Mouse (Mus musculus) CH12.LX (cell line): ENCODE results near the gene Sec16a. TPM values are rescaled to one million over a fixed set of nuclear protein-coding genes. Genes with fewer than 3 reads are reported as not detected.

Experiments used
- DNase-seq: peaks from one replicate; pipeline ENCODE4 v3.0.0-alpha.2; 2013; ENCODE audit errors: extremely low read depth
- H3K27ac ChIP-seq: 2 replicates; pipeline ENCODE4 v1.5.1; 2012; ENCODE audit warnings: low read depth, mild to moderate bottlenecking, control low read depth, moderate library complexity; ENCODE audit not compliant: insufficient read depth
- H3K27me3 ChIP-seq: replicated peaks from 2 replicates; pipeline ENCODE3; 2012; ENCODE audit warnings: inconsistent platforms
- H3K36me3 ChIP-seq, 2 experiments: replicated peaks in 1 of 2; 2 replicates each; pipeline versions ENCODE3 to v1.6.1; 2012; ENCODE audit warnings: inconsistent platforms in 1 of 2, low read length in 1 of 2, mild to moderate bottlenecking in 1 of 2, mixed read lengths in 1 of 2, moderate library complexity in 1 of 2; ENCODE audit not compliant: control insufficient read depth in 1 of 2, insufficient read depth in 1 of 2
- H3K4me1 ChIP-seq, 2 experiments: 2 replicates each; pipeline ENCODE4 v1.6.1; 2012; ENCODE audit warnings: inconsistent platforms in 1 of 2, moderate library complexity in 1 of 2; ENCODE audit not compliant: insufficient read depth in 2 of 2, control insufficient read depth in 1 of 2
- H3K4me2 ChIP-seq: 2 replicates; pipeline ENCODE4 v1.6.1; 2012; ENCODE audit warnings: low read depth, mild to moderate bottlenecking, control low read depth; ENCODE audit not compliant: poor library complexity, insufficient read depth, severe bottlenecking
- H3K4me3 ChIP-seq, 3 experiments: fragments of 150-350 bp in 1 of 3; sonication (generic) in 1 of 3; replicated peaks in 1 of 3; 2 replicates each; pipeline versions ENCODE3 to v1.5.1; 2011 to 2012; ENCODE audit warnings: low read depth in 2 of 3, low read length in 2 of 3, mild to moderate bottlenecking in 2 of 3, moderate library complexity in 2 of 3, control low read depth in 1 of 3, improper control_type of control experiment in 1 of 3, inconsistent platforms in 1 of 3, mixed read lengths in 1 of 3; ENCODE audit not compliant: poor library complexity in 1 of 3
- H3K79me2 ChIP-seq: replicated peaks from 2 replicates; pipeline ENCODE4 v1.6.1; 2012; ENCODE audit warnings: mild to moderate bottlenecking, moderate library complexity; ENCODE audit not compliant: control insufficient read depth, poor library complexity, insufficient read depth, severe bottlenecking; ENCODE audit errors: extremely low read depth
- H3K9ac ChIP-seq: 2 replicates; pipeline ENCODE4 v1.6.1; 2012; ENCODE audit warnings: low read depth, mild to moderate bottlenecking, control low read depth, moderate library complexity; ENCODE audit not compliant: insufficient read depth
- H3K9me3 ChIP-seq: replicated peaks from 2 replicates; pipeline ENCODE3; 2012; ENCODE audit warnings: low read length, inconsistent platforms, mixed read lengths
- CHD1 ChIP-seq: IDR thresholded peaks from 2 replicates; pipeline ENCODE4 v1.6.1; 2012; ENCODE audit warnings: low read depth, low read length, improper control_type of control experiment, inconsistent platforms
- CHD2 ChIP-seq: IDR thresholded peaks from 2 replicates; pipeline ENCODE4 v1.6.1; 2011; ENCODE audit warnings: low read length, improper control_type of control experiment
- E2F4 ChIP-seq: IDR thresholded peaks from 2 replicates; pipeline ENCODE4 v1.6.1; 2011; ENCODE audit warnings: low read depth, low read length, improper control_type of control experiment; ENCODE audit not compliant: insufficient replicate concordance
- EP300 ChIP-seq: IDR thresholded peaks from 2 replicates; pipeline ENCODE4 v1.6.1; 2011; ENCODE audit warnings: low read length, improper control_type of control experiment
- GABPA ChIP-seq: IDR thresholded peaks from 2 replicates; pipeline ENCODE4 v1.6.1; 2012; ENCODE audit warnings: low read depth, low read length, improper control_type of control experiment, inconsistent platforms; ENCODE audit not compliant: insufficient replicate concordance
- HCFC1 ChIP-seq: IDR thresholded peaks from 2 replicates; pipeline ENCODE4 v1.6.1; 2012; ENCODE audit warnings: low read depth, mild to moderate bottlenecking, inconsistent platforms, low read length, improper control_type of control experiment
- IRF4 ChIP-seq: IDR thresholded peaks from 2 replicates; pipeline ENCODE4 v1.6.1; 2014; ENCODE audit warnings: low read depth, mild to moderate bottlenecking, inconsistent platforms, low read length, improper control_type of control experiment
- MAFK ChIP-seq: IDR thresholded peaks from 2 replicates; pipeline ENCODE4 v1.6.1; 2011; ENCODE audit warnings: low read length, improper control_type of control experiment; ENCODE audit not compliant: insufficient replicate concordance
- MYC ChIP-seq: IDR thresholded peaks from 2 replicates; pipeline ENCODE4 v1.6.1; 2011; ENCODE audit warnings: low read depth, mild to moderate bottlenecking, improper control_type of control experiment, low read length
- SMC3 ChIP-seq: IDR thresholded peaks from 2 replicates; pipeline ENCODE4 v1.6.1; 2011; ENCODE audit warnings: low read depth, low read length, improper control_type of control experiment
- TBP ChIP-seq: conservative IDR thresholded peaks from 2 replicates; pipeline ENCODE4 v1.6.1; 2011; ENCODE audit warnings: low read depth, low read length, improper control_type of control experiment
- TCF12 ChIP-seq: IDR thresholded peaks from 2 replicates; pipeline ENCODE4 v1.6.1; 2014; ENCODE audit warnings: low read depth, mild to moderate bottlenecking, inconsistent platforms, low read length, improper control_type of control experiment
- USF1 ChIP-seq: IDR thresholded peaks from 2 replicates; pipeline ENCODE4 v1.6.1; 2014; ENCODE audit warnings: low read depth, mild to moderate bottlenecking, inconsistent platforms, low read length, improper control_type of control experiment
- USF2 ChIP-seq: conservative IDR thresholded peaks from 2 replicates; pipeline ENCODE4 v1.6.1; 2011; ENCODE audit warnings: low read depth, low read length, improper control_type of control experiment
- ZC3H11A ChIP-seq: IDR thresholded peaks from 2 replicates; pipeline ENCODE4 v1.6.1; 2012; ENCODE audit warnings: low read depth, mild to moderate bottlenecking, inconsistent platforms, low read length, improper control_type of control experiment
- ZNF384 ChIP-seq: IDR thresholded peaks from 2 replicates; pipeline ENCODE4 v1.6.1; 2012; ENCODE audit warnings: low read depth, low read length, improper control_type of control experiment, inconsistent platforms
- dilution Hi-C: fragments of 300-500 bp; cut with MboI; formaldehyde crosslinking; loops from 2 replicates; pipeline ENCODE4 v1.14.3; 2020; ENCODE audit warnings: low sequenced_read_pairs; ENCODE audit not compliant: extremely low pct_unique_long_range_greater_than_20kb, extremely low pct_ligation_motif_present
- in situ Hi-C: fragments of 300-500 bp; cut with MboI; formaldehyde crosslinking; loops from 3 replicates; pipeline ENCODE4 v1.14.3; 2019; ENCODE audit warnings: low sequenced_read_pairs, low pct_ligation_motif_present, low pct_unique_long_range_greater_than_20kb, mixed read lengths
- polyA plus RNA-seq: library from polyadenylated mRNA; unstranded; fragments of >175 nt; gene quantifications from 2 replicates; pipeline ENCODE4 v1.2.1, GENCODE M21; 2012; ENCODE audit warnings: low read depth; ENCODE audit not compliant: insufficient read length
- total RNA-seq, 2 experiments: library from RNA; depleted of rRNA; stranded (reverse); fragments of 300-350 nt in 1 of 2; fragments of >200 nt in 1 of 2; gene quantifications; 2 replicates each; pipeline ENCODE4 v1.2.3; 2012 to 2014

The Sec16a gene
- total and polyA plus RNA-seq, 3 experiments, result 22.8 to 38.9 (median 31.8) TPM

DNA sequence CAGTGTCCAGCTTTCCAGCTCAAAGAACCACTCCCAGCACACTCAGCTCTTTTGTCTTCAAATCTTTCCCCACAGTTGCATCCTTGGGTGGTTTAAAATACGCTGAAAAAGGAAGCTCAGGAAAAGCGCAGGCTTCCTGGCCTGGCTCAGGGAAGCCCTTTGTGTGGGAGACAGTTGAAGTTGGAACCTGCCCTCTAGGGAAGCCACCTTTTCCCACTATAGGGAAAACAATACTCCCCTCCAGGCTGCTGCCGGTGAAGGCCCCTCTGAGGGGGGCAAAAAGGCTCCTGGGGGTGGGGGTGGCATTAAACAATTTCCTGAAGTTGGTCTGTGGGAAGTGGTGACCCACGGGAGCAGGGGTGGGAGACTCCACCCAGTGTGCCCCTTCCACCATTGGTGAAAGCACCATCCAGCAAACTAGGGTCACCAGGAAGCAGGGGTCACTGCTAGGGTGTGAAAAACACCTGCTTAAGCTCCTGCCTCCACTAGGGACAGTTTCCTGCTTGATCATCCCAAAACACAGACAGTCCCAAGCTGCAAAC lies 45.8 kb upstream of the Sec16a start:
- H3K79me2 ChIP-seq, result peaks cover 14% of the 10 kb centered on the region
- H3K27ac ChIP-seq, result no peak overlapping the region
- in situ Hi-C loops, result no loop called here
- H3K27me3 ChIP-seq, result no peaks in the 10 kb centered on the region
- no peak overlapping the region for H3K4me2 ChIP-seq
- H3K9ac ChIP-seq, result no peak overlapping the region
- TF ChIP-seq MAFK (no peak), TCF12 (no peak), HCFC1 (no peak), CHD2 (no peak), E2F4 (no peak), SMC3 (no peak), GABPA (no peak), MYC (no peak), USF2 (no peak), CHD1 (no peak), IRF4 (no peak), ZNF384 (no peak), EP300 (no peak), TBP (no peak)
- H3K4me1 ChIP-seq, result peaks cover 64 to 74% of the 10 kb centered on the region in 2 experiments
- H3K36me3 ChIP-seq, result peaks cover 5 to 16% of the 10 kb centered on the region in 2 experiments
- dilution Hi-C loops, result no loop called here
- H3K9me3 ChIP-seq, result no peaks in the 10 kb centered on the region
- H3K4me3 ChIP-seq, result no peak overlapping the region
- no peak for DNase-seq

DNA sequence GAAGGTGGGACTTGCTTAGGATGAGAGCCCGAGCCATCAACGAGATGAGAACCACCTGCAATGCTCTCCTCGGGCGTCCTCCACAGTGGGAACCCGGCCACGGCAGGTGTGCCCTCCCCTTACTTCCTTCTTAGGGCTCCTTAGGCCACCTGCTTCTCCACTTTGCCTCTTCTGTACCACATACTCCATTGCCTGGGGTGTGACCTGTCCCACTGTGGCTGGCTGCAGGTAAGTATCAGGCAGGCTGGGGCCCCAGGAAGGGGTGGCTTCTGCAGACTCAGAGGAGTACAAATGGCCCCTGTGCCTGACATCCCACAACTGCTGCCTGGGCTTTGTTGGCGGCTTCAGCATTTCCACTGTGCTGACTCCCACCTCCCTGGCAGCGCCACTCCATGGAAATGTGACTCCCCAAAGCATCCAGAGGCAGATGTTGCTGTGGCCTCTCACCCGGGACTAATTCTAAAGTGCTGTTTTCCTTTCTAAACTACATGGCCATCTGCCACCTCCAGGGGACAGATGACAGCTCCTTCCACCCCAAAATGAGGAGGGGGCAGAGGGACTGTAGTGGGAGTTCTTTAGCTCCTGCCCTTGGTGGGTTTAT lies 43.6 kb upstream of the Sec16a start:
- TF ChIP-seq ZC3H11A (no peak), USF1 (no peak), SMC3 (no peak)
- no peaks in the 10 kb centered on the region for H3K27me3 ChIP-seq
- no peak overlapping the region for H3K4me3 ChIP-seq
- H3K4me1 ChIP-seq, result peaks cover 71 to 84% of the 10 kb centered on the region in 2 experiments
- no peak overlapping the region for H3K27ac ChIP-seq
- no peak overlapping the region for H3K4me2 ChIP-seq
- H3K36me3 ChIP-seq, result peaks cover 11 to 18% of the 10 kb centered on the region in 2 experiments
- H3K9me3 ChIP-seq, result no peaks in the 10 kb centered on the region
- dilution Hi-C loops (no loop called here), in situ Hi-C loops (no loop called here)
- DNase-seq, result no peak
- no peak overlapping the region for H3K9ac ChIP-seq
- H3K79me2 ChIP-seq, result peaks cover 16% of the 10 kb centered on the region
